Mouse (Mus musculus) cerebellum, postnatal 14 days (tissue): Measurements from ENCODE around the gene Fggy.

ENCODE experiments used
- DNase-seq, 2 experiments: peaks; one replicate each; pipeline ENCODE4 v3.0.0; 2021; ENCODE audit warnings: mixed read lengths in 2 of 2

Gene Fggy

DNA sequence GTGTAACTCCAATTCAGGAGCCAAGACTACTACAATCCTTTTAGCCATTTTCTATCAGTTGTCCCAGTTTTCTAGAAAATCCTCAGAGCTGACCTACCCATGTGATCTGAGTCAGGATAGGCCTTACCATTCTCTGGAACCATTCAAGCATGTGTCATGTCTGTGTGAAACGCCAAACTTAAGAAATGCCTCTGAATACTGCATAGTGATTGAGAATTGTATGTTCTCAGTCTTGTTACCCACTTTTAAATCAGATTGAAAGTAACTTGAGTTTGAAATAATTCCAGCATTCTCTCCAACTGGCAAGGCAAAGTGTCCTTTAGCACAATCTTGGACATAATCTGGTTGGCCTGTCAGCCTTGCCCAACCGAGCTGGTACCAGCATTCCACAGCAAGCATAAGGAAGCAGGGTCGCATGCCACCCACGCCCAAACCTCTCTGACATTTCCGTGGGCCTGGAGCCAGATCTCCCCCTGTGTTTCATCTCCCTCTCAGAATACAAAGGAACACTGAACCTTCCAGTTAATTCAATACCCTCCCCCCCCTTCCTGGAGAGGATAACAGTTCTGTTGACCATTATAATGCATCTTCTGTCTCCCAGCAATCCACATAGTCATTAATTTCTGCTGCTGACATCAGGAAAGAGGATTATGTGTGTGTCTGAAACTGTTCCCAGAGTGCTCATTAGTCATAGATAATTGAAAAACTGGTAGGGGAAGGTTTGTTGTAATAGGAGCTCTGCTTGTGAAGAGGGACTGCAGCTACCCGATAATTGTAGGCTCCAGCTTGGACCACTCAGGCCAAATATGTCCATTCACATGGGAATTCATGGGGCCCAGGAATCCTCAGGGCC lies 176.3 kb downstream of the Fggy start:
- peak; percentile 12 to 28 for DNase-seq

DNA sequence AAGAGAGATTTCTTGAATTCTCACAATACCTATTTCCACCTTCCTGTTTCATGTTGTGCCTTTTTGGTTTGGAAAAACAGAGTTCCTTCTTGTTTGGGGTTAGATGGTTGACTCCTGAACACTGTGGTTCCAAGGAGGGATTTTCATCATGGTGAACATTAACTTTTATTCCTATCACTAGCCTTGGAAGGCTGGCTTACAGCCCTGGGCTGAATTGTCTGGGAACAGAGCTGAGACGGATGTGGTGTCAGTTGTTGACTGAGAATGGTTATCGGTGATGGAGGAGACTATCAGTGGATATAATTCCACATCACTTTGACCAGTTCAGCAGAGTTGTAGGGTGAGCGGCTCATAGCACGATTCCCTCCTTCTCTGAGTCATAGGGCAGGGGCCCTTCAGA lies 178.7 kb downstream of the Fggy start:
- no peak for DNase-seq

DNA sequence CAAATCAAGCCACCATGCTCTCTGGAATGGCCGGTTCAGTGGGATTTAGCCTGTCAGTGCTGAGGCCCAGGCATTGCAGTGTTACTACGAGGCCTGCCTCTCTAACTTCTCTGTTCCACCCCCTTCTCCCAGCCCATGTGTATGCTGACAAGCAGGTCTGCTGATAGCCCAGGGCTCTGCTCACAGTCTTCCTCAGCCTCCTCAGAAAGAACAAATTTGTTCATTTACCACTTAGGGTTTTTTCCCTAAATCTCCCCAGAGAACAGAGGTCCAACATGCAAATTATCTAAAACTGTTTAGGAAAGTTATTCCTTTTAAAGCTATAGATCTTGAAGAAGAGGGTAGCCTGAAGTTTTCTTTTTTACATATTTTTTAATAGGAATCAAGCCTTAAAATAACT lies 179.4 kb downstream of the Fggy start:
- no peak for DNase-seq

DNA sequence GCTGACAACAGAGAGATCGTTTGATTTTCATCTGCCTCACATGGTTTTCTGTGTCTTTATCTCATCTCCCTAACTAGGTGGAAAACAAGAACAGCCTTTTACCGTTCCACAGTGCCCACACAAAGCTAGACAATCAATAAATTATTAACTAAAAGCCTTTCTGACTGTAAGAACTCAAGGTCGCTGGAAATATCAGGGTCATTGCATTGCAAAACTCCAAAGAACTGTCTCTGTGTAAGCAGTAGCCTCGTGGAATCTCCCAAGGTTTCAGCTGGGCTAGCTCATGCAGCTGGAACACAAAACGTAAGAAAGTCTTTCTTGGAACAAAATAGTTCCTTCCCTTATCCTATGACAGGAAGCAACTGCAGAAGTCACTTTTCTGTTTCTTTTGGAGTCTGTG lies 180.9 kb downstream of the Fggy start:
- DNase-seq, result no peak

DNA sequence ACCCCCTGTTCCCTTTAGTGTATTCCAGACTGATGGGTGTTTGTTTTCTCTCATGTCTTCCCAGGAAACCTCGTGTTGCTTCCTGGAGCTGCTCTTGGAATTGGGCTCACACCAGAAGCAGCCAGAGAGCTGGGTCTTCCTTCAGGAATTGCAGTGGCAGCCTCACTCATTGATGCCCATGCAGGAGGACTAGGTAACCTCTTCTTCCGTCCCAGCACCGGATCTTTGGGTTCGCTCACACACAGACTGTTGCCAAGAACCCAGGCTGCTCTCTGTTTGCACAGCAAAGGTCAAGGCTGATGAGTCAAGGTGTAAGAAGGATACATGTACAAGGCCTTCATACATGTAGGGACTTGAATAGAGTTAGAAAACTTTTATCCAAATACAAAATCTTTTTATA lies 181.4 kb downstream of the Fggy start:
- no peak for DNase-seq

DNA sequence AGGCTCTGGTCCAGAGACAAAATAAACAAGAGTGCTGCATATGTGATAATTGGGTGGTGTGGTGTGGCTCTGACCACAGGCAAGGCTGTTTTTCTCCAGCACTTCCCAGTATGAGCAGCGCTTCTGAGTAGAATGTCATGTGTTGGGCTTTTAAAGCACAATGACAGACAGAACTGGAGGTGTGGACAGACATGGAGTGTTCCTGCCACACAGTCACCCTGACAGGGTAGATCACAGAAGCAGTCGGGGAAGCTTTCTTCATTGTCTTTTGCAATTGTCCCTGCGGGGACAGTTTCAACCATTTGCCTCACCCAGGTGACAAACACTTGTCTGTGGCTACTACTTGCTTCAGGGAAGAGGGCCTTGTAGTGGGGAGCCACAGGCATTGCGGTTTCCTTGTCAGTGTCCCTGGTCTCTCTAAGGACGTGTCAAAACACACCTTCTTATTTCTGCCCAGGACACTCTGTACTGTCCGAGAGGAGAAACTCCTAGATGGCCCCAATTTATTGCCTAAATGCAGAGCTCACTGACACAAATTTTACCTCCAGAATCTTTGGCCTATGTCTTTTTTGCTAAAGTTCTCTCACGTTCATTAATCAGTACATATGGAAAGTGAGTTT lies 183.9 kb downstream of the Fggy start:
- no peak for DNase-seq

DNA sequence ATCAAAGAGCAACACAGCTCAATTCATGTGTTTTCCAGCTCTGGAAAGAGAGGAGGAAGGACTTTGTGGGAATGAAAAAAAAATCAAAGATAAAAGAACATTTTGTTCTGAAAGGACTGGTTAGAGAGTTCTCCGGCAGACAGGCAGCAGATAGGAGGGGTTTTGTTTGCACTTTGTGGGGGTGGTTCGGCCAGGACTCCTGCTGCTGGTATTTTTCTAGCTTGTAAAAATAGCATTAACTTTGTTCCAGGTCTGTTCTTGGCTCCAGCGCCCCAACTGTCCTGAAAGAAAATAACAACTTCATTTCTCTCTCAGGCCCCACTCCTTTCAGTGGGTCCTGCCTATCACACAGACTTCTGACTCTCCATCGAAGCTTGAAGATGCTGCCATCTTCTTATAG lies 185.7 kb downstream of the Fggy start:
- DNase-seq, result peak; percentile 9 to 11

DNA sequence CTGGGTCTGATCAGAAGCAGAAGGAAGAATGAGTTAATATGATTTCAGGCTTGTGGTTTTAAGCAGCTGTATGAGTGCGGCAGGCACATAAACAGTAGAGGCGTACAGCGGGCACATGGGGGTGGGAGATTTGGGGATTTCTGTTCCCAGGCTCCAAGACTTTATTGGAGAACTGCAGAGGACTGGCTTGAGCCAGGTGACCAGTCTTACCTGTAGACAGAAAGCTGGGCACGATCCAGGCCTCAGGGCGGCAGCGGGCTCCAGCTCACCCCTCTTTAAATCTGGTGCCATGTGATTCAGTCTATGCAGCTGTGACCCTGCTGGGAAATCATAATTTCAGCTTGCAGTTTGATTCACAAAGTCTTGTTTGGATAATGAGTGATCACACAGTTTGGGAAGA lies 189.6 kb downstream of the Fggy start:
- DNase-seq, result no peak

DNA sequence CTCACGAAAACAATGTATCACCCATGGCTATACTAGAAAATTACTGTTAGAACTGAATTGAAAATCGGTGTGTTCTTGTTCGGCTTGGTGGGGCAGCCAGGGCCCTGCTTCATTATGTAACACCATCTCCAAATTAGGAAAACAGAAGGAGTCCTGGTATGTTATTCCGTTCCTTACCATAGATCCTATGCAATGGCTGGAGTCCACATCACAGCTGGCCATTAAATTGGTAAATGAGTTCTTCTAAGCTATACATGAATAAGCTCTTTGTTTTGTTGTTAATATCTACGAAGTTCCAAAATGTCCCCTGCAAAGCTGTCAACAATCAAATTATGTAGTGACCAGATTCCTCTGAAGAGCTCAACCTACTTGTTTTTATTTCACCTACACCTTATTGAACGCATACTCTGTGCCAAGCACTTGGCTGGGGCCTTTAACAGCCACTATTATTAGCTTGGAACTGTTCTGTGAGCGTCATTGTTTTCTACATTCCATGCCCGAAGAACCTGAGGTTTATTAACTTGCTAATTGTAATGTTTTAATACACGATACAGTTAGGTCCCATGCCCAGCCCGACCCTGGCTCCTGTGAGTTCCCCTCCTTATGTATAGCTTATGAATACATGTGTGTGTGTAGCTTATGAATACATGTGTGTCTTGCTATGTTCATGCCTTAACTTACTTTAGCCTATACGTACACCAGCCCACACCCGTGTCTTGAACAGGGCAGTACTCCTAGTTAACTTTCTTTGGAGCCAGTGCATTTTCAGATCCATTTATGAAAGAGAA lies 190.3 kb downstream of the Fggy start:
- DNase-seq, result no peak

DNA sequence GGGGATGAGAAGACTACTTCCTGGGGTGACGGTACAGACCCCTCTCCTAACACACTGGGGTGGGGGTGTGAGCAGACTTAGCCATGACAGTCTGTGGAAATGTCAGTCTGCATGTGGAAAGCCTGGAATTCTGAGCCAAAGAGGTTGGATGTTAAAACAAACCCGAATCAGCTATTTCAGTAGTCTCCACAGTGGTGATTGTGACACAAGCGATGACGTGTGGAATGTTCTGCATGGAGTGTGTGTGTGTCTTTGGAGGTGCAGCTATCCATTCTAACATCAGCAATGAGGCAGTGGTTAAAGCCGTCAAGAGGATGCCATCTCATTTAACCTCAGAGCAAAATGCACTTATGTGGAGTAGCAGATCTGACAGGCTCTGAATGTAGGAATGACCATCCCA lies 192.9 kb downstream of the Fggy start:
- no peak for DNase-seq

DNA sequence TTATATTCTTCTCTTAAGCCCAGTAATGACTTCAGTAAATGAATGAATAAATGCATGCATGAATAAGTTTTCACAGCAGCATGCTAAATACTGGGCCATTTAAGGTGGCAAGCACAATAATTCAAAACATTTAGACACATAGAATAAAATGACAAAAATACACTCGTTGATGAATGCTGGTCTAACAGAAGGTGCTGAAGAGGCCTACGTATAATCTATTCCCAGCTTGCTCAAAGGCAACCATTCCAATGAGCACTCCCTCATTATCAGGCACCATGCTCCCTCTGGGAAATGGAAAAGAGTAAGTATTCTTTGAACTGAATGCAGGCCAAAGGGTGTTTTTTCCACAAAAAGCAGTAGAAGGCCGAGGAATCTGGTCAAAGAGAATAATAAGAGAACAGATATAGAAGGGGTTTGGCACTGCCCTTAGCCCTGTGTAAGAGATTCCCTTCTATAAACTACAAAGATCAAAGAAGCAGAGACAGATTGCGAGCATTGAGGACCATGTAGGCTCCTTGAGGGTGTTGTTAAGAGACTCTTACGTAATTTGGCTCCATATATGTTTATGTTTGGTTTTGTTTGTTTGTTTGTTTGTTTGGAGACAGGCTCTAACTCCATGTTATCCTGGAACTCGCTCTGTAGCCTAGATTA lies 195.4 kb downstream of the Fggy start:
- no peak for DNase-seq

DNA sequence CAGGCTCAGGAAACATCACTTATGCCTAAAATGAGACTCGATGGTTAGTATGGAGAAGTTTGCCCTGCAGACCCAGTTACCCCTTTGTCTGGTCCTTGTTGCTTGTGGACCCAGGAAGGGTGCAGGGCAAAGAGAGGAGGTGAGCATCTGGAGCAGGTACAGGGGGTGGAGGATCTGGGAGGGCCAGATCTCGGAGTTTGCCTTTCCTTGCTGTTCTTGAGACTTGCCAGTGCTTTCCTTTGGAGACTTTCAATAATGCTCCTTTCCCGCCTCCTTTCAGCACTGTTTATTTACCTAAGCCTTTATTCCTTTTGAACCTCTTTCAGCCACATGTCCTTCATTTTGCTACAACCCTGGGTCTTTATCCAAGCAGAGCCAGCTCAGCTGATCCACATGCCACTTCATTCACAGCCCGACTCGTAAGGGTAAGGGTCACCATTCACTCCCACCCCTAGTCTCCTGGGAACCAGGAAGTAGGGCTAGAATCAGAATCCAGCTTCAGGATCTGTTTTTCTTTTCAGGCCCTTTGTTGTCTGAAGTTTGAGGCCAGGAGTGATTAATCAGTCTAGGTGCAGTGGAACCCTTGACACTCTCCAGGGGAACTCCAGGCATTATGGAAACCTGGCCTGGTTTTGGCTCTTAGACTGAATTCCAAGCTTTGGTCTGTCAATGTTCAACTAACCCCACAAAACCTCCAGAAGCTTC lies 201.9 kb downstream of the Fggy start:
- no peak for DNase-seq

DNA sequence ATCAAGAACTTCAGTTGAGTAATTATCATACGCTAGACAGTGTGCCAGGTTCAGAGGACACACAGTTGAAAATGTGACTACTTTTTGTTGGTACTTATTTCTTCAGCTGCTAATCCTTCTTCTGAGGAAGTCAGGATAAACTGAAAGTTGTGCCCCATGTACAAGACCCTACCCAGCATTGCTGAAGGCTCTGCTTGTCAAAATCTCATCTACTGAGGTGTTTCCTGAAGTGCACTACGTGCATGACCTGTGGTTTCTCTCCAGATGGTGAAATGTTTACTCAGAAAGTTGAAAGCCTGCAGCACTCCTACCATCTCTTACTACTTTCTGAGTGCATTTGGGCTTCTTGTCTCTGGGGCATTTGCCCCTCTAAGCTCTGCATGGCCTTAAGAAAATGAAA lies 208.1 kb downstream of the Fggy start:
- no peak for DNase-seq

DNA sequence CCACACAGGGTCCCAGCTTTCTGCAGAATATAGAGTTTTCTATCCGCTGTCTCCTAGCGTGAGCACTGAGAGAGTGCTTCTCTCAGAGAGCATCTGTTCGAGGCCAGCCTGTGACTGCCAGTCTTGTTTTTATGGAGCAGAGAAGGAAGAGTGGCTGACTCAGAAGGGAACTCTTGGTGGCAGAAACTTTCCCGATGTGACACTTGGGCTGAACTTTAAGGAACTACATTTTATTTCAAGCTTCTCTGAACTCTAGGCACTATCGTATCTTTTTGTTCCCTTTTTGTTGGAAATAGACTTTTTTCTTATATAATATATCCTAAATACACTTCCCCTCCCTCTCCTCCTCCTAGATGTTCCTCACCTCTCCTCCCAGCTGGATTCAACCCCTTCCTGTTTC lies 213.2 kb downstream of the Fggy start:
- DNase-seq, result no peak

DNA sequence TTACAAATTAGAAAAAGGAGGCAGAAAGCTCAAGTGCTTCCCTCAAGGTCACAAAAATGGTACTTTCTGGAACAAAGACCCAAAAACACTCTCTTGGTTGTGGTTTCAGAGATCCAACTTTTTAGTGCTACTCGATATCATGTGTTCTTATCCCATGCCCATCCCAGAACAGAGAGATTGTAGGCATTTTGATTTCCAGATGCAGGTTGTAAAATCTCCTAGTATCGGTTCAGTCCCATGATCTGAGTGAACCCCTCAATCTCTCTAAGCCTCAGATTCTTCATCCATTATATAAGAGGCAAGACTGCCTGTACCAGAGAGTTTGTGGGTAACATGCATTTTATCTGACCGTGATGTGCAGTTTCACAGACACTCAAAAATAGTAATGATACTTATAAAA lies 214.2 kb downstream of the Fggy start:
- no peak for DNase-seq

DNA sequence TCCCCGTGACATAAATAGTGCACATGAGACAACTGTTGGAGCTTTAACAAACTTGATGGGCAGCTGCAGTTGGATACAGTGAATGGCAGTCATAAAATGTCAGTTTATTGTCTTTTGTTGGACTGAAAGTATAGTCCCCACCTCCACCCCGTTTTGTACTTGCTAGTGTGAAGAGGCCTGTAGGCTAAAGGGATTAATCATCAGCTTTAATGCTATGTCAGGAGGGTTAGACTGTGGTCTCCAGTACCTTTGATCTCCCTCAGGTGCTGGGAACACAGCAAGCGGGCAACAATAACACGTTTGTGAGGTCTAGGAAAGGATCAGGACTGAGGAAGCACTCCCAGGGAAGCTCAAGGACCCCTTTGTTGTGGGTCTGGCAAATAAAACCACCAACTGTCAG lies 214.6 kb downstream of the Fggy start:
- DNase-seq, result no peak

DNA sequence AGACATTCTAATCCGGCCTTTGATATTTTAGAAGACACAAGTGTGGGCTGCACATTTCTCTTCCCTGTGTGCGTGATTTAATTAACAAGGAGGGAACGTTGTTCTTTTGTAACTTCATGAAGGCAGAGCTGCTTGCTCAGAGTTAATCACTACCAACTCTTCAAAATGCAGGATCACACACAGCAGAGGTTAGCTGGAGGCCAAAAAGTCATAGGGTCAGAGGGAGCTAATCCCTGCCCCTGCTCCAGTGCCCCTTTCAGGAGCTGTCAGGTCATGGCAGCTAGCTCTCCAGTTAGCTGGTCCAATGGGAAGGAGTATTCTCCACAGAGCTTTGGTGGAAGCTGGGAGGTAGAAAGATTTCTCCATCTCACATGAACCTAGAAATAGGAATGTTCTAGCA lies 215.4 kb downstream of the Fggy start:
- DNase-seq, result no peak

DNA sequence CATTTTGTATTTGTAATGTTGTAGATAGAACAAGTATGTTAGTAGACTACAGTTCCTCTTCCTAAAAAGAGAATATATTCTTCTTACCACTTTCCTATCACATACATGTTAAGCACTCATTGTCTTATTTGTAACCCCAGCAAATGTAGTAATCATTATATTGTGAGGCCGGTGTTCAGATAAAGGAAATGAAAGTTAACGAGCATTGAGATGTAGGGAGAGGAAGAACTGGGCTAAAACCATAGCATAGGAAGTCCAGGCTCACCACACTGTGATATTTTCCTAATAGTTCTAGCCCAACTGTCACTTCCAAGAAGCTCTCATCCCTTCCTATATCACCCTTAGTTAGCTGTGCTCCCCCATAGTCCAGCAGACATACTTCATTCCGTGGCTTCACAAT lies 218.3 kb downstream of the Fggy start:
- no peak for DNase-seq

DNA sequence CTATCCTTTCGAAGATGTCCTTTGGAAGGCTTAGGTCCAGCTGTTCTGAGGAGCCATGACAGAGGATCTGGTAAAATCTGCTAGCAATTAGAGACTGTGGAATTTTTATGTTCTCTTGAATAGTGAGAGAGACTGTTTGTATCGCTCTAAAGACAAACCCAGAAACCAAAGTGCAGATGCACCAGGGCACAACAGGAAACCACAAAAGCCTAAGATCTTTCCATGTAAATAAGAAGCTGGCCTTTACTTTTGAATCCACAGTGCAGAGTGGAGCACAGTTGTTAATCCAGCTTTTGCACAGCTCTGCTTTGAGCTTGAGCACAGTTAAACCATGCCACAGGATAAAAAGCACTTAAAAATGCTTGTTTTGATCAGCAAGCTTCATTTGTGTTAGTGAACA lies 220.5 kb downstream of the Fggy start:
- DNase-seq, result no peak

DNA sequence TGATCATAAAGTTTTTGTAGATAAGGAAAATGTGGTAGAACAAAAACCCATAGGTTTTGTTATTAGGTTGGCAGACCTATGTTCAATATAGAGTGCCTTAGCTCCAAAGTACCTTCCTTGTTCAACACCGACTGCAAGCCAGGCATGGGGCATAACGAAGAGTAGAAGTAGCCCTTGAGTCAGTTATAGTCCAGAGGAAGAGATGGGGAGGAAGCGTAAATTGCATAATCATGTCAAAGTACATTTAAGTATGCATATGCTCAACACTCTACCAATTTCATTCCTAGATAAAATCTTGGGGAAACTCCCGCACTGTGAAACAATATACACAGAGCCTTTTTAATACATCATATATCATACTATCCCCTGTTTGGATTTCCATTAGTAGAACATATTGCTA lies 221.2 kb downstream of the Fggy start:
- DNase-seq, result no peak

DNA sequence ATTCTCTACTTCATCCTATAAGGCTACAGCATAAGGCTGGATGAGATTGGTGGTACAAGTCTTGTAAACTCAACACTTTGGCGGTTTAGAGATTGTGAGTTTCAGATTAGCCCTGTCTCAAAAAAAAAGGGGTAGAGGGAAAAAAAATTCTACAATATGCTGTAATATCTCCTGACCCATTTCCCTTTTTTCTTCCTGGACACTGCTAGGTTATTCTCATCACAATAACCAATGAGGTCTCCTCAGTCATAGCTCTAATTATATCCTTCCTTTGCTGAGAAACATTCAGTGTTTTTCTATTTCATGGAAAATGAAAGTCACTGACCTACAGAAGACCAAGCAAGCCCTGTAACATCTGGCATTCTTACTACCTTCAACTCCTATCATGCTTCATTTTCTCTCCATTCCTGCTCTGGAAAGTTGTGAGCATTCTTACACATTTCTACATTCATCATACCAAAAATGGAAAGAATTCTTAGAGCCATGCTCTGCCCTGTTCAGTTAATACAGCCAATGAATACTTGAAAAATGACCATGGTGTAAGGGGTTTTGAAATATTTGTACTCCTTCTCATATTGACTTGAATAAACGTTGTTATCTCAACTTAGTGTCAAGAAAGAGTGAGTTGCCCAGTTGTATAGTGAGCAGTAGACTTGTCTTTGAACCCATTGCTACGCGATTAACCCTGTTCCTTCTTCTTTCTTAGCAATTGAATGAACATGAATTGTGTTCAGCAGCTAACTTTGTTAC lies 227.0 kb downstream of the Fggy start:
- no peak for DNase-seq

DNA sequence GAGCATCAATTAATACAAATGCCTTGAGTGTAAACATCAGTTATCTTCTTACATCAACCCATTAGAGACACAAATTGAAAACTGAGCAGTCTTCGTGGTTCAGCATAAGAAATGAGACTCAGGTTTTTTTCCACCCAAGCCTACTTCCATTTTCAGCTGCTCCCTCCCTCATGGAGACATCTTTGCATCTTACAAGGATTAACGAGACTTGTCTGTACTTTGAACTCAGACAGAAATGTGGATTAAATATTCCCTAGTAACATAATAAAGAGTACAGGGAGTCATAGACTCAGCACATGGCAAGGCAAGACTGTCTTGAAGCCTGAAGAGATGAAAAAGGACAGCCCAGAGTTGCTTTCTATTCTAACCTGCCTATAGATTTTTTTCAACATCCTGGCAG lies 230.3 kb downstream of the Fggy start:
- no peak for DNase-seq
